12 mouse cellular contexts compared by ENCODE assay signal in genomic region chr10:67320207-67320859, GRCm38 (mm10). TPM values are rescaled to one million over a fixed set of nuclear protein-coding genes. Genes with fewer than 3 reads are reported as not detected.
DNase-seq lines count a peak whose midpoint lies in the region; ATAC-seq and TF ChIP-seq lines count a peak whose summit lies in the region.
"Had no signal": no experiment of that assay in that cellular context is flagged by ENCODE, and none has a peak within 500 bp of the region (broad histone marks: within the 10 kb centered on the region; RNA-seq: fewer than 3 reads in every experiment).

No protein-coding gene starts in this region.

- no peak for ATAC-seq in heart, postnatal 0 days (ENCODE audit: insufficient read depth, low read depth)
- no peak for ATAC-seq in neural tube, embryonic 14.5 days (ENCODE audit: low read depth)
- ATAC-seq in CD4-positive, CD25-positive, alpha-beta regulatory T cell, adult 4 months = no peak
- ATAC-seq: intestine, embryonic 16.5 days had no signal

- TF ChIP-seq CTCF in heart, postnatal 0 days (IDR thresholded peaks at IDR 0.05; ENCODE audit: low read depth) = no peak
- no peak for TF ChIP-seq CTCF in gastrocnemius, adult 2 months (IDR thresholded peaks at IDR 0.05)

- TF ChIP-seq EP300 in heart, postnatal 0 days (IDR thresholded peaks at IDR 0.05; ENCODE audit: low read depth) = no peak

- H3K36me3 ChIP-seq in heart, postnatal 0 days (replicated peaks; ENCODE audit: control insufficient read depth, insufficient read depth, low read length) = no peaks in the 10 kb centered on the region
- no peaks in the 10 kb centered on the region for H3K36me3 ChIP-seq in hindbrain, embryonic 10.5 days
- H3K36me3 ChIP-seq in neural tube, embryonic 14.5 days (ENCODE audit: control insufficient read depth, insufficient read depth, low read length) = no peaks in the 10 kb centered on the region
- H3K36me3 ChIP-seq: liver, embryonic 13.5 days had no signal

- no peak overlapping the region for H3K4me3 ChIP-seq in heart, postnatal 0 days (ENCODE audit: low read depth, low read length)
- peak overlapping the region; percentile 32 for H3K4me3 ChIP-seq in hindbrain, embryonic 10.5 days
- no peak overlapping the region for H3K4me3 ChIP-seq in neural tube, embryonic 14.5 days (ENCODE audit: low read depth, low read length)
- no peak overlapping the region for H3K4me3 ChIP-seq in gastrocnemius, adult 2 months
- H3K4me3 ChIP-seq: liver, embryonic 13.5 days; myocyte had no signal

- peaks cover 11% of the 10 kb centered on the region; the same call in 1 of the 2 replicates for H3K27me3 ChIP-seq in heart, postnatal 0 days (ENCODE audit: control insufficient read depth, insufficient read depth, low read length)
- H3K27me3 ChIP-seq in hindbrain, embryonic 10.5 days (ENCODE audit: insufficient read depth, poor library complexity, severe bottlenecking) = peaks cover 61% of the 10 kb centered on the region
- H3K27me3 ChIP-seq in neural tube, embryonic 14.5 days (ENCODE audit: control insufficient read depth, insufficient read depth, low read length) = no peaks in the 10 kb centered on the region

- H3K27ac ChIP-seq in heart, postnatal 0 days (ENCODE audit: low read depth) = no peak overlapping the region
- no peak overlapping the region for H3K27ac ChIP-seq in hindbrain, embryonic 10.5 days
- no peak overlapping the region for H3K27ac ChIP-seq in neural tube, embryonic 14.5 days (ENCODE audit: low read depth, low read length)
- no peak overlapping the region for H3K27ac ChIP-seq in gastrocnemius, adult 2 months
- H3K27ac ChIP-seq: liver, embryonic 13.5 days had no signal

- no peak overlapping the region for H3K9ac ChIP-seq in heart, postnatal 0 days (replicated peaks; ENCODE audit: low read depth, low read length)
- no peak overlapping the region for H3K9ac ChIP-seq in neural tube, embryonic 14.5 days (replicated peaks; ENCODE audit: low read depth, low read length)
- H3K9ac ChIP-seq: liver, embryonic 13.5 days had no signal

- peak overlapping the region; percentile 33; the same call in 1 of the 2 replicates for H3K4me2 ChIP-seq in heart, postnatal 0 days (ENCODE audit: low read depth, low read length)
- peak overlapping the region; percentile 35; the same call in 1 of the 2 replicates for H3K4me2 ChIP-seq in neural tube, embryonic 14.5 days (ENCODE audit: low read depth, low read length)
- H3K4me2 ChIP-seq: liver, embryonic 13.5 days had no signal

- no peak for DNase-seq in heart, postnatal 0 days (ENCODE audit: low spot score)
- no peak for DNase-seq in heart, adult 11 months
- DNase-seq in right cerebral cortex, adult 2 months (ENCODE audit: low spot score in 2 of 2) = peak; percentile 30 to 31
- no peak for DNase-seq in right cerebral cortex, adult 18-20 months
- peak; percentile 18 for DNase-seq in hindbrain, embryonic 10.5 days (ENCODE audit: low spot score)
- no peak for DNase-seq in gastrocnemius, adult 2 months
- DNase-seq: liver, embryonic 13.5 days; spleen, adult 18-20 months had no signal

- no peaks in the 10 kb centered on the region for H3K9me3 ChIP-seq in heart, postnatal 0 days (replicated peaks; ENCODE audit: control insufficient read depth, low read length)
- no peaks in the 10 kb centered on the region for H3K9me3 ChIP-seq in hindbrain, embryonic 10.5 days
- H3K9me3 ChIP-seq in neural tube, embryonic 14.5 days (ENCODE audit: control insufficient read depth, low read length) = no peaks in the 10 kb centered on the region
- H3K9me3 ChIP-seq: liver, embryonic 13.5 days had no signal

- no peaks in the 10 kb centered on the region; the same call in 1 of the 2 replicates for H3K4me1 ChIP-seq in heart, postnatal 0 days (ENCODE audit: control insufficient read depth, insufficient read depth)
- peaks cover 31% of the 10 kb centered on the region for H3K4me1 ChIP-seq in hindbrain, embryonic 10.5 days (replicated peaks)
- no peaks in the 10 kb centered on the region for H3K4me1 ChIP-seq in neural tube, embryonic 14.5 days (ENCODE audit: control insufficient read depth, insufficient read depth, low read length)

- WGBS in heart, postnatal 0 days = 18% methylated on average over 17 of the region's 17 CpGs
- WGBS in hindbrain, embryonic 10.5 days = 6% methylated on average over 17 of the region's 17 CpGs
- 9% methylated on average over 17 of the region's 17 CpGs for WGBS in neural tube, embryonic 14.5 days

- intact Hi-C loops in gastrocnemius, adult 2 months (cut with DNase I) = loop anchor here (2.0 kb wide), 1 partner anchor 532 kb away; no protein-coding TSS in a partner anchor

RNA-seq across cellular contexts. Expression of gene Nrbf2, which starts 35.2 kb away (rescaled TPM):
- 11.8 and 12.5 TPM in 2 replicates for total RNA-seq in heart, postnatal 0 days (2014; rRNA removed; ENCODE audit: low replicate concordance)
- polyA plus RNA-seq in heart, postnatal 0 days (2015; fragmentation: Nextera tagmentation; extraction: Ambion mirVana) = 24.3 and 27.4 TPM in 2 replicates
- polyA plus RNA-seq in hindbrain, embryonic 10.5 days (2016; fragmentation: Nextera tagmentation; extraction: Ambion mirVana) = 36.9 and 41.2 TPM in 2 replicates
- polyA plus RNA-seq in neural tube, embryonic 14.5 days (2014; fragmentation: Nextera tagmentation; extraction: Ambion mirVana) = 37.0 and 44.7 TPM in 2 replicates
- total RNA-seq in gastrocnemius, adult 2 months (2021) = 10 to 100 TPM; 13.0 to 13.4 TPM
- 10 to 100 TPM; 27.6 to 35.3 TPM for polyA plus RNA-seq in CD4-positive, CD25-positive, alpha-beta regulatory T cell, adult 4 months (2017; shearing (Covaris generic))

Comparison
In these comparisons a context has a peak if more than half of its experiments do, and no peak if none do; other contexts are left out.
1. DNase-seq: peak in right cerebral cortex, adult 2 months (2 of 2) and hindbrain, embryonic 10.5 days (single experiment); none in heart, postnatal 0 days (single experiment), heart, adult 11 months (single experiment), right cerebral cortex, adult 18-20 months (single experiment) and gastrocnemius, adult 2 months (single experiment).